Mouse (Mus musculus) macrophage (primary cell): ENCODE data around the gene Hjurp. TPM values are rescaled to one million over a fixed set of nuclear protein-coding genes. Genes with fewer than 3 reads are reported as not detected.

Experiments
- H3K27ac ChIP-seq: fragments of 350-480 bp; formaldehyde crosslinking; 2 replicates; pipeline ENCODE4 v1.9.0; 2021
- H3K36me3 ChIP-seq: fragments of 350-480 bp; formaldehyde crosslinking; 2 replicates; pipeline ENCODE4 v1.9.0; 2021; ENCODE audit errors: inconsistent target
- H3K4me3 ChIP-seq: fragments of 350-480 bp; formaldehyde crosslinking; 2 replicates; pipeline ENCODE4 v1.9.0; 2021; ENCODE audit errors: inconsistent target
- H3K79me2 ChIP-seq: fragments of 350-480 bp; formaldehyde crosslinking; 2 replicates; pipeline ENCODE4 v1.9.0; 2021; ENCODE audit errors: inconsistent target
- WGBS: methylation state at CpG from one replicate; pipeline ENCODE4 v1.1.7; 2026; ENCODE audit warnings: inconsistent platforms; ENCODE audit not compliant: missing documents; 5-methylcytosine and 5-hydroxymethylcytosine counted together
- polyA plus RNA-seq: library from polyadenylated mRNA; stranded (reverse); fragments of 250-400 nt; gene quantifications from 3 replicates; pipeline ENCODE4 v1.2.4, GENCODE M21; 2018; ENCODE audit warnings: inconsistent platforms

The Hjurp gene
- polyA plus RNA-seq, 1 experiment from 2014 or later: 11.5 TPM

DNA sequence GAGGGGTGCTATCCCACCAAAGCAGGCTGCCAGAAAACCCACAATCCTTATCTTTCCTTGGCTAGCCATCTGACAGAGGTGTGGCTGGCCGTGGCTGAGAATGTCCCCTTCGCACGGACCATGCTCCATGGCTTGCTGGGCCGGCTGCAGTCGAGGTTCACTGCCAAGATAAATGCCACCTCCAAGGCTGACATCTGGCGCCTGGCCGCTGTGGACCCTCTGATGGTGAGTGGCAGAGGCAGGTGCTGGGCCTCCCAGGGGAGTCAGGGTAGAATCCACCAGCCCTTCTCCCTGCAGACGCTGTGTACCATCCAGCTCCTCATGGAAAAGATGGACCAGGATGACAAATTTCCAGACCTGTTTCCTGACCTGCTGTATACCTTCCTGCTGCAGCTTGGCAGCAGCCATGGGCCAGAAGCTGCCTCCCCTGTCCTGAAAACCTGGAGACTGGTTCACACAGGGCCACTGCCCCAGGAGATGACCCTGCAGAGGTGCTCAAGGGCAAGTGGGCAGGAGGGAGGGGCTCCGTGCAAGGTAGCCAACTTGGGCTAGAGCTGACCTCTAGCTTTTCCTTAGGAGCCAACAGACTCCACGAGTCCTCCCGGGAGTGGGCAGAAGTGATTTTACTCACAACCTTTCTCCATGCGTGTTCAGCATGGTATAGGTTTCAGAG, 22.5 kb downstream of the Hjurp start:
- H3K27ac ChIP-seq: no peak overlapping the region
- 91% methylated on average over 12 of the region's 12 CpGs for WGBS
- no peaks in the 10 kb centered on the region for H3K36me3 ChIP-seq
- no peak overlapping the region for H3K4me3 ChIP-seq
- H3K79me2 ChIP-seq: no peaks in the 10 kb centered on the region

DNA sequence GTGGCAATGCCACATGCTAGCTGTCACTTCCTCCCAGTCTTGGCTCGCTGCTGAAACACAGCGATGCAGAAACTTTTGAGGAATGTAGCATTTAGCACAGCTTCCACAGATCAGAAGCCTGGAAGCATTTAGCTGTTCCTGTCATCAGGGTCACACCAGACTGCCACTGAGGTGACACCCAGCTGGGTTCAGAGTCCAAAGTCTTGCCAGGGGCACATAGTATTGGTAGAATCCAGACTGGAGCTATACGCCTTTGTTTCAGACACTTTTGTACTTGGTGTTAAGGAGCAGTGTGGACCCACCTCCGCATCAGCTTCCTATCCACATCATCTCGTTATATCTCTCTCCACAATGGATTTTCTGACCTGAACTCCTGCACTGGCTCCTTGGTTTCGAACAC, 23.9 kb downstream of the Hjurp start:
- Histone ChIP-seq H3K27ac (no peak overlapping the region), H3K36me3 (no peaks in the 10 kb centered on the region), H3K4me3 (no peak overlapping the region), H3K79me2 (no peaks in the 10 kb centered on the region)
- 76% methylated on average over 6 of the region's 6 CpGs for WGBS

GRCm38 (mm10) chr1:88253106-88253505, 24.3 kb downstream of the Hjurp start:
- H3K79me2 ChIP-seq: no peaks in the 10 kb centered on the region
- no peaks in the 10 kb centered on the region for H3K36me3 ChIP-seq
- no peak overlapping the region for H3K4me3 ChIP-seq
- no peak overlapping the region for H3K27ac ChIP-seq
- 61% methylated on average over 8 of the region's 8 CpGs for WGBS

GRCm38 (mm10) chr1:88250023-88250422, 27.4 kb downstream of the Hjurp start:
- 89% methylated on average over 5 of the region's 5 CpGs for WGBS
- Histone ChIP-seq H3K36me3 (no peaks in the 10 kb centered on the region), H3K27ac (no peak overlapping the region), H3K79me2 (no peaks in the 10 kb centered on the region), H3K4me3 (no peak overlapping the region)

- Histone ChIP-seq H3K79me2 (no peaks in the 10 kb centered on the region), H3K27ac (no peak overlapping the region), H3K4me3 (no peak overlapping the region), H3K36me3 (no peaks in the 10 kb centered on the region)
- 83% methylated on average over 7 of the region's 7 CpGs for WGBS
Observed at GRCm38 (mm10) chr1:88249596-88249995, 27.8 kb downstream of the Hjurp start.

DNA sequence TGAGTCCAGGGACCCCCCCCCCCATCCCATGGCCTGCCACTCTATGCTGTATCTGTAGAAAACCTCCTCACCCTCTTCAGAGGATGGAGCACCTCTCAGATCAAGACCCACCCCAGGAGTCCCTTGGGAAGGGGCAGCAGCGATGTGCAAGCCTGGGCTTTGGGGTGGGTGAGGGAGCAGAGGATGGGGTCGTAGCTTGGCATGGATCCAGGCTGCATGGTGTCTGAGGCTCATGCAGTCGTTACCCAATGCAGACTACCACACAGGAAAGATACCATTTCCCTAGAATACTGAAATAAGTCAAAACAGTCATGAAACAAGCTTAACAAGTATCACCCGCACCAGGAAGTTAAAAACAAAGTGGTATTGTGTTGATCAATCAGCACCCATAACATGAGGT, 28.8 kb downstream of the Hjurp start:
- Histone ChIP-seq H3K79me2 (no peaks in the 10 kb centered on the region), H3K36me3 (no peaks in the 10 kb centered on the region), H3K4me3 (no peak overlapping the region), H3K27ac (no peak overlapping the region)
- WGBS: 54% methylated on average over 4 of the region's 4 CpGs

- Histone ChIP-seq H3K4me3 (no peak overlapping the region), H3K79me2 (no peaks in the 10 kb centered on the region), H3K36me3 (no peaks in the 10 kb centered on the region), H3K27ac (no peak overlapping the region)
- 52% methylated on average over 2 of the region's 2 CpGs for WGBS
Observed at GRCm38 (mm10) chr1:88247660-88248059, 29.8 kb downstream of the Hjurp start.

- no peaks in the 10 kb centered on the region for H3K36me3 ChIP-seq
- H3K79me2 ChIP-seq: no peaks in the 10 kb centered on the region
- no peak overlapping the region for H3K27ac ChIP-seq
- 53% methylated on average over 6 of the region's 6 CpGs for WGBS
- H3K4me3 ChIP-seq: no peak overlapping the region
Observed at GRCm38 (mm10) chr1:88246386-88246785, 31.0 kb downstream of the Hjurp start.

- Histone ChIP-seq H3K4me3 (no peak overlapping the region), H3K79me2 (no peaks in the 10 kb centered on the region), H3K36me3 (no peaks in the 10 kb centered on the region), H3K27ac (no peak overlapping the region)
- WGBS: 79% methylated on average over 6 of the region's 6 CpGs
Observed at GRCm38 (mm10) chr1:88245881-88246280, 31.6 kb downstream of the Hjurp start.

DNA sequence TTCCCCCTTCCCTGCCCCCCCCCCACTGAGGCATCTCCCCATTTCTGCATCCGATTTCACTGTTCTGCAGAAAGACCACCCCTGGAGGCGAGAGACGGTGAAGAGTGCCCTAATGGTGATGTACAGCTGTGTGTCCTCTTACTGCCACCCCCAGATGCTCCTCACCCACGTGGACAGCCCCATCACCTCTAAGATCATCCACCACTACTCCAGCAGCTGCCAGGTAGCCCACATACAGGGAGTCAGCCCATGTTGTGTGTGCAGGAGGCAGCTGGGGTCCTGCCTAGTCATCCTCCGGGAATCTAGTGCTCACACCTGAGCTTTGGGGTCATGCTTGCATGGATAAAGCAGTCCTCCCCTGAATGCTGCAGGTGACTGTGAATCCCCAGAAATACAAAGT, 33.6 kb downstream of the Hjurp start:
- 66% methylated on average over 5 of the region's 5 CpGs for WGBS
- H3K79me2 ChIP-seq: no peaks in the 10 kb centered on the region
- no peak overlapping the region for H3K27ac ChIP-seq
- H3K36me3 ChIP-seq: no peaks in the 10 kb centered on the region
- no peak overlapping the region for H3K4me3 ChIP-seq

DNA sequence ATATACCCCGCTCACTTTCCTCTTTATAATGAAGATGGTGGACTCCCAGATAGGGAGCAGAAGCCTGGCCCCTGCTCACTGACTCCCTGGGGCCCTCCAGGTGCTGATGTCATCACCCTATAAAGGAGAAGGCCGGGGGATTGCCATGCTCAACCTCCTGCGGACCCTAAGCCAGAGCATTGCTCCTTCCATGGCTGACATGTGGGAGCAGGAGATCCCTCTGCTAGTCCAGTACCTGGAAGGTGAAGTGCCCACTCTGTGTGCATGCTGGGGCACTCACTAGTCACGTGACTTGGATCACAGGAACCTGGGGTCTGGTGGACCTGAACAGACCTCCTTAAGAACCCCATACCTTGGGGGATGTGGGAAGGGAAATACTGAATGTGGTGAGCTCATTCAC, 36.9 kb downstream of the Hjurp start:
- Histone ChIP-seq H3K4me3 (no peak overlapping the region), H3K27ac (no peak overlapping the region), H3K79me2 (no peaks in the 10 kb centered on the region), H3K36me3 (no peaks in the 10 kb centered on the region)
- WGBS: 75% methylated on average over 4 of the region's 4 CpGs

GRCm38 (mm10) chr1:88240072-88240471, 37.4 kb downstream of the Hjurp start:
- H3K36me3 ChIP-seq: no peaks in the 10 kb centered on the region
- no peak overlapping the region for H3K27ac ChIP-seq
- no peaks in the 10 kb centered on the region for H3K79me2 ChIP-seq
- H3K4me3 ChIP-seq: no peak overlapping the region
- 73% methylated on average over 5 of the region's 5 CpGs for WGBS

DNA sequence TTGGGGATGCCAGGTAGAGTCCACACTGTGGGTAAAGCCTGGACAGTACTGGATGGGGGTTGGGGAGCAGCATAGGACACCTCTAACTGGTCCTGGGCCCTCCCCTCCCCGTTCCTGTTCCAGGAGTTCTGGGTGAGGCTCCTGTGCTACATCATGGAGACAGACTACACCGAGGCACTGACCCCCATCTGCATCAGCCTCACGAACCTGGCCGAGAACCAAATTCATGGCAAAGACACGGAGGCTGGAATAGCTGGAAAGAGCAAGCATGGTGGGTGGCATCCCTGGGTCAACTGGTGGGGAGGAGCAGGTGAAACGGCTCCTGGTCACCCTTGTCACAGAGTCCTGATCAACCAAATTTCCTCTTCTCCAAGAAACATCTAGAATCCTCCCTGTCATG, 38.7 kb downstream of the Hjurp start:
- Histone ChIP-seq H3K27ac (no peak overlapping the region), H3K4me3 (no peak overlapping the region), H3K79me2 (no peaks in the 10 kb centered on the region), H3K36me3 (no peaks in the 10 kb centered on the region)
- 80% methylated on average over 6 of the region's 6 CpGs for WGBS

- H3K79me2 ChIP-seq: no peaks in the 10 kb centered on the region
- no peak overlapping the region for H3K4me3 ChIP-seq
- H3K27ac ChIP-seq: no peak overlapping the region
- H3K36me3 ChIP-seq: no peaks in the 10 kb centered on the region
- WGBS: 78% methylated on average over 5 of the region's 5 CpGs
Observed at GRCm38 (mm10) chr1:88237311-88237710, 40.1 kb downstream of the Hjurp start.

DNA sequence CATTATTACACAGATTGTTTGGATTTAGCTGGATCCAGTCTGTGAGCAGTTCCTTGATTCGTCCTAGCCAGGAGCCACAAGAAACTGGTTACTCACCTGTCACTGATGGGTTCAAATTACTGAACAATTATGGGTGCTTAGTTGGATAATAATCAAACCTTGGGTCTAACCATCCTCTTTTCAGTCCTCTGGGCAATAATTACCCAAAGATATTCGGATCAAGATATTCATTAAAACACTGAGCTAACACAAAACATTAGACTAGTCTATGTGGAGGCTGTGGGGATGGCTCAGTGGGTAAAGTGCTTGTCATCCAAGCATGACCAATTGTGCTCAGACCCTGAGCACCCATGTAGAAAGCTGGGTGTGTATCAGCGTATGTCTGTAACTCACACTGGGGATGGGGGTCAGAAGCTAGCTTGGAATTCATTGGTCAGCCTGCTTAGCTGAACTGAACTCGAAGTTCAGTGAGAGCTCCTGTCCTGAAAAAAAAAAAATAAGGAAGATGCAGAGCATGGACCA, 41.5 kb downstream of the Hjurp start:
- Histone ChIP-seq H3K79me2 (no peaks in the 10 kb centered on the region), H3K36me3 (no peaks in the 10 kb centered on the region), H3K4me3 (no peak overlapping the region), H3K27ac (no peak overlapping the region)
- 66% methylated on average over 4 of the region's 4 CpGs for WGBS
